Mouse (Mus musculus): ENCODE data around the gene Acot7. TPM values are rescaled to one million over a fixed set of nuclear protein-coding genes. Genes with fewer than 3 reads are reported as not detected.

The Acot7 gene
- polyA plus RNA-seq, 1 experiment, result 244 TPM

- no peak for DNase-seq (ENCODE audit: low read depth)
- TF ChIP-seq CTCF (IDR thresholded peaks at IDR 0.05; ENCODE audit: borderline replicate concordance, extremely low read depth, insufficient read depth, insufficient read length), result no peak
- no peak for TF ChIP-seq POLR2A (IDR thresholded peaks at IDR 0.05; ENCODE audit: borderline replicate concordance, extremely low read depth, insufficient read depth, insufficient read length, poor library complexity, severe bottlenecking)
Measured at GRCm38 (mm10) chr4:152272006-152272405, 94.1 kb downstream of the Acot7 start.

- peak; percentile 49 for DNase-seq (ENCODE audit: low read depth)
- peak; percentile 27; the same call in 1 of the 2 replicates for TF ChIP-seq CTCF (IDR thresholded peaks at IDR 0.05; ENCODE audit: borderline replicate concordance, extremely low read depth, insufficient read depth, insufficient read length)
- TF ChIP-seq POLR2A (IDR thresholded peaks at IDR 0.05; ENCODE audit: borderline replicate concordance, extremely low read depth, insufficient read depth, insufficient read length, poor library complexity, severe bottlenecking), result no peak
Measured at GRCm38 (mm10) chr4:152272449-152273049, 94.6 kb downstream of the Acot7 start.

- no peak for TF ChIP-seq POLR2A (IDR thresholded peaks at IDR 0.05; ENCODE audit: borderline replicate concordance, extremely low read depth, insufficient read depth, insufficient read length, poor library complexity, severe bottlenecking)
- no peak for TF ChIP-seq CTCF (IDR thresholded peaks at IDR 0.05; ENCODE audit: borderline replicate concordance, extremely low read depth, insufficient read depth, insufficient read length)
- DNase-seq (ENCODE audit: low read depth), result no peak
Measured at GRCm38 (mm10) chr4:152273191-152273590, 95.3 kb downstream of the Acot7 start.

GRCm38 (mm10) chr4:152273621-152274236 is 95.8 kb downstream of the Acot7 start, which contains the start of gene Gpr153:
TSS of gene Gpr153 (plus strand) at chr4:152274232.
- no peak for TF ChIP-seq POLR2A (IDR thresholded peaks at IDR 0.05; ENCODE audit: borderline replicate concordance, extremely low read depth, insufficient read depth, insufficient read length, poor library complexity, severe bottlenecking)
- no peak for TF ChIP-seq CTCF (IDR thresholded peaks at IDR 0.05; ENCODE audit: borderline replicate concordance, extremely low read depth, insufficient read depth, insufficient read length)
- DNase-seq (ENCODE audit: low read depth), result peak; percentile 54

- no peak for TF ChIP-seq CTCF (IDR thresholded peaks at IDR 0.05; ENCODE audit: borderline replicate concordance, extremely low read depth, insufficient read depth, insufficient read length)
- TF ChIP-seq POLR2A (IDR thresholded peaks at IDR 0.05; ENCODE audit: borderline replicate concordance, extremely low read depth, insufficient read depth, insufficient read length, poor library complexity, severe bottlenecking), result no peak
- DNase-seq (ENCODE audit: low read depth), result peak; percentile 53
Measured at GRCm38 (mm10) chr4:152274681-152275131, 96.8 kb downstream of the Acot7 start.

- DNase-seq (ENCODE audit: low read depth), result peak; percentile 35
- TF ChIP-seq CTCF (IDR thresholded peaks at IDR 0.05; ENCODE audit: borderline replicate concordance, extremely low read depth, insufficient read depth, insufficient read length) (peak; percentile 74), POLR2A (IDR thresholded peaks at IDR 0.05; ENCODE audit: borderline replicate concordance, extremely low read depth, insufficient read depth, insufficient read length, poor library complexity, severe bottlenecking) (no peak)
Measured at GRCm38 (mm10) chr4:152276389-152277347, 98.7 kb downstream of the Acot7 start.

- TF ChIP-seq CTCF (IDR thresholded peaks at IDR 0.05; ENCODE audit: borderline replicate concordance, extremely low read depth, insufficient read depth, insufficient read length) (no peak), POLR2A (IDR thresholded peaks at IDR 0.05; ENCODE audit: borderline replicate concordance, extremely low read depth, insufficient read depth, insufficient read length, poor library complexity, severe bottlenecking) (no peak)
- DNase-seq (ENCODE audit: low read depth), result no peak
Measured at GRCm38 (mm10) chr4:152277916-152278315, 100.0 kb downstream of the Acot7 start.

GRCm38 (mm10) chr4:152278986-152279385 is 101.1 kb downstream of the Acot7 start:
- TF ChIP-seq CTCF (IDR thresholded peaks at IDR 0.05; ENCODE audit: borderline replicate concordance, extremely low read depth, insufficient read depth, insufficient read length) (no peak), POLR2A (IDR thresholded peaks at IDR 0.05; ENCODE audit: borderline replicate concordance, extremely low read depth, insufficient read depth, insufficient read length, poor library complexity, severe bottlenecking) (no peak)
- DNase-seq (ENCODE audit: low read depth), result peak; percentile 51

- no peak for DNase-seq (ENCODE audit: low read depth)
- TF ChIP-seq POLR2A (IDR thresholded peaks at IDR 0.05; ENCODE audit: borderline replicate concordance, extremely low read depth, insufficient read depth, insufficient read length, poor library complexity, severe bottlenecking) (no peak), CTCF (IDR thresholded peaks at IDR 0.05; ENCODE audit: borderline replicate concordance, extremely low read depth, insufficient read depth, insufficient read length) (no peak)
Measured at GRCm38 (mm10) chr4:152281601-152282000, 103.7 kb downstream of the Acot7 start.

GRCm38 (mm10) chr4:152282721-152283120 is 104.8 kb downstream of the Acot7 start:
- DNase-seq (ENCODE audit: low read depth), result no peak
- TF ChIP-seq CTCF (IDR thresholded peaks at IDR 0.05; ENCODE audit: borderline replicate concordance, extremely low read depth, insufficient read depth, insufficient read length), result no peak
- no peak for TF ChIP-seq POLR2A (IDR thresholded peaks at IDR 0.05; ENCODE audit: borderline replicate concordance, extremely low read depth, insufficient read depth, insufficient read length, poor library complexity, severe bottlenecking)
